Mouse (Mus musculus) heart, postnatal 0 days (tissue): ENCODE measurements around the gene Plcz1. TPM values are rescaled to one million over a fixed set of nuclear protein-coding genes. Genes with fewer than 3 reads are reported as not detected.

Experiments
- ATAC-seq: fragments of 200-750 bp; cut with Nextera tagmentation; 2 replicates; pipeline ENCODE4 v1.8.0; 2017; ENCODE audit warnings: low read depth, moderate number of reproducible peaks, moderate library complexity; ENCODE audit not compliant: insufficient read depth
- DNase-seq: peaks from one replicate; pipeline ENCODE4 v3.0.0-alpha.2; 2016; ENCODE audit warnings: low spot score
- H3K27ac ChIP-seq: fragments of 300-500 bp; sonication (generic); 2 replicates; pipeline ENCODE4 v1.5.1; 2014; ENCODE audit warnings: low read depth, mild to moderate bottlenecking
- H3K27me3 ChIP-seq: fragments of 300-500 bp; sonication (generic); 2 replicates; pipeline ENCODE4 v1.6.1; 2014; ENCODE audit warnings: low read length, mixed read lengths; ENCODE audit not compliant: control insufficient read depth, insufficient read depth
- H3K36me3 ChIP-seq: fragments of 300-500 bp; sonication (generic); replicated peaks from 2 replicates; pipeline ENCODE4 v1.6.1; 2014; ENCODE audit warnings: low read length, mixed read lengths; ENCODE audit not compliant: control insufficient read depth, insufficient read depth
- H3K4me1 ChIP-seq: fragments of 300-500 bp; sonication (generic); 2 replicates; pipeline ENCODE4 v1.6.1; 2014; ENCODE audit warnings: antibody characterized with exemption; ENCODE audit not compliant: control insufficient read depth, insufficient read depth
- H3K4me2 ChIP-seq: fragments of 300-500 bp; sonication (generic); 2 replicates; pipeline ENCODE4 v1.6.1; 2014; ENCODE audit warnings: low read depth, mild to moderate bottlenecking, low read length, moderate library complexity
- H3K4me3 ChIP-seq: fragments of 300-500 bp; sonication (generic); 2 replicates; pipeline ENCODE4 v1.5.1; 2014; ENCODE audit warnings: low read depth, low read length
- H3K9ac ChIP-seq: fragments of 300-500 bp; sonication (generic); replicated peaks from 2 replicates; pipeline ENCODE4 v1.6.1; 2014; ENCODE audit warnings: low read depth, low read length, mixed read lengths
- H3K9me3 ChIP-seq: fragments of 300-500 bp; sonication (generic); replicated peaks from 2 replicates; pipeline ENCODE4 v1.6.1; 2016; ENCODE audit warnings: low read length; ENCODE audit not compliant: control insufficient read depth
- CTCF ChIP-seq: IDR thresholded peaks from 2 replicates; pipeline ENCODE4 v1.5.1; 2016; ENCODE audit warnings: antibody characterized with exemption, control low read depth, low read depth
- EP300 ChIP-seq: IDR thresholded peaks from 2 replicates; pipeline ENCODE4 v1.6.1; 2016; ENCODE audit warnings: antibody characterized with exemption, low read depth
- WGBS: fragments of 180-500 bp; shearing (Covaris S2); extraction: QIAGEN DNeasy Blood & Tissue Kit; methylation state at CpG from one replicate; pipeline ENCODE4 v1.1.7; 2014; 5-methylcytosine and 5-hydroxymethylcytosine counted together
- polyA plus RNA-seq: library from polyadenylated mRNA; unstranded; fragments of >200 nt; fragmentation: Nextera tagmentation; extraction: Ambion mirVana; gene quantifications from 2 replicates; pipeline ENCODE4 v1.2.1, GENCODE M21; 2015
- total RNA-seq: library from RNA; depleted of rRNA; stranded (reverse); fragments of >200 nt; gene quantifications from 2 replicates; pipeline ENCODE4 v1.2.3, GENCODE M21; 2014; ENCODE audit warnings: low replicate concordance

Gene Plcz1
- total and polyA plus RNA-seq, 2 experiments from 2014 or later, result not detected

- ATAC-seq, result no peak
- no peak overlapping the region for H3K27ac ChIP-seq
Observed at GRCm38 (mm10) chr6:140051476-140051875, 10.2 kb upstream of the Plcz1 start.

GRCm38 (mm10) chr6:140040952-140041351 lies 305 bp downstream of the Plcz1 start, which contains the start of gene Capza3:
Gene Capza3 (plus strand): TSS chr6:140041252.
- no peak within 1 kb of the TSS for H3K4me3 ChIP-seq
- DNase-seq, result no peak
- H3K9me3 ChIP-seq, result no peaks in the 10 kb centered on the region
- no peaks in the 10 kb centered on the region for H3K27me3 ChIP-seq
- H3K9ac ChIP-seq, result no peak within 1 kb of the TSS
- WGBS, result 95% methylated on average over 7 of the region's 7 CpGs
- H3K4me1 ChIP-seq, result no peaks in the 10 kb centered on the region
- no peak for ATAC-seq
- TF ChIP-seq CTCF, result no peak
- no peak for TF ChIP-seq EP300
- no peak within 1 kb of the TSS for H3K27ac ChIP-seq
- H3K36me3 ChIP-seq, result no peaks in the 10 kb centered on the region
- H3K4me2 ChIP-seq, result no peak within 1 kb of the TSS

More at GRCm38 (mm10) chr6:140051476-140051875, 10.2 kb upstream of the Plcz1 start:
- WGBS, result 74% methylated on average over 5 of the region's 5 CpGs
- TF ChIP-seq CTCF, result no peak
- TF ChIP-seq EP300, result no peak
- Histone ChIP-seq H3K4me1 (no peaks in the 10 kb centered on the region), H3K4me2 (no peak overlapping the region), H3K36me3 (no peaks in the 10 kb centered on the region), H3K9me3 (no peaks in the 10 kb centered on the region), H3K9ac (no peak overlapping the region), H3K4me3 (no peak overlapping the region), H3K27me3 (no peaks in the 10 kb centered on the region)
- no peak for DNase-seq

GRCm38 (mm10) chr6:140024404-140024803 lies 16.9 kb downstream of the Plcz1 start:
- Histone ChIP-seq H3K4me1 (no peaks in the 10 kb centered on the region), H3K9me3 (no peaks in the 10 kb centered on the region), H3K27ac (no peak overlapping the region), H3K27me3 (no peaks in the 10 kb centered on the region), H3K4me3 (no peak overlapping the region), H3K4me2 (no peak overlapping the region), H3K36me3 (no peaks in the 10 kb centered on the region), H3K9ac (no peak overlapping the region)
- TF ChIP-seq CTCF, result no peak
- no peak for TF ChIP-seq EP300
- 76% methylated on average over 7 of the region's 7 CpGs for WGBS
- ATAC-seq (no peak), DNase-seq (no peak)

GRCm38 (mm10) chr6:140005181-140005580 lies 36.1 kb downstream of the Plcz1 start:
- no peak overlapping the region for H3K4me2 ChIP-seq
- H3K4me1 ChIP-seq, result no peaks in the 10 kb centered on the region
- H3K36me3 ChIP-seq, result no peaks in the 10 kb centered on the region
- no peak for DNase-seq
- ATAC-seq, result no peak
- no peak overlapping the region for H3K4me3 ChIP-seq
- no peaks in the 10 kb centered on the region for H3K27me3 ChIP-seq
- TF ChIP-seq CTCF, result no peak
- no peak for TF ChIP-seq EP300
- H3K9ac ChIP-seq, result no peak overlapping the region
- H3K9me3 ChIP-seq, result peaks cover 6% of the 10 kb centered on the region; the same call in 1 of the 2 replicates
- H3K27ac ChIP-seq, result no peak overlapping the region
- 62% methylated on average over 3 of the region's 3 CpGs for WGBS

DNA sequence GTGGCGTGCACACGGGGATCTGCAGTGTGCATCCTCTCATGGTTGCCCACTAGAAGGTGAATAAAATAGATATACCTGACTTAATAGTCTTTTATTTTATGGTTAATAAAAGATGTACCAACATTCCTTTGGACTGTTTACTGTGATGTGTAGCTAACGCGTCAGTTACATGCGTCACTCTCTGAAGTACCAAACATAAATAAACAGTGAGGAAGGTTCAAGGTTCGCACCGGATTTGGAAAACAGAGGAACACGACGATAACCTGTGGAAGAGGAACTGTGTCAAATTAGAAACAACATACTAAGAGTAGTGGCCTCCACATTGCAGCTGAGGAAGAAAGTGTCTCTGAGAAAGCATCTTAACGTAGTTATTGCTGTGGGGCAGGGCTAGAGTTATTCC lies 51.7 kb downstream of the Plcz1 start:
- no peaks in the 10 kb centered on the region for H3K36me3 ChIP-seq
- WGBS, result 78% methylated on average over 10 of the region's 10 CpGs
- ATAC-seq (no peak), DNase-seq (no peak)
- H3K4me2 ChIP-seq, result no peak overlapping the region
- H3K9ac ChIP-seq, result no peak overlapping the region
- no peak for TF ChIP-seq CTCF
- TF ChIP-seq EP300, result no peak
- H3K9me3 ChIP-seq, result no peaks in the 10 kb centered on the region
- no peaks in the 10 kb centered on the region for H3K27me3 ChIP-seq
- H3K27ac ChIP-seq, result no peak overlapping the region
- no peak overlapping the region for H3K4me3 ChIP-seq
- no peaks in the 10 kb centered on the region for H3K4me1 ChIP-seq

DNA sequence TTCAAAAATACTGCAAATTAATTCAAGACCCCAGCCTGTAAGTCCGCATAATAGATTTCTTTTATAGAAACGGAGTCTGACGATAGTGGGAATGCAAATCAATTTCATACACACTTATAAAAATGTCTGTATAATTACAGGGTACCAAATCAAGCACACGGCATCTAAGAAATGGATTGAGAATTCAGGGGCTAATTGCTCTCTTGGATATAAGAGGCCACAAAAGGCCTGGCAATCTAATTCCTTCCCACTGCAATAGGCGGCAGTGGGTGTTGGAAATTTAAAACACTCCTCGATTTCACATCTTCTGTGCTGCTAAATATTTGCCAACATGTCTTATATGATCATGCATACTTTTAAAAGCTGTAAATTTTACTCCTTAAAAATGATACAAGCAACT lies 52.2 kb downstream of the Plcz1 start:
- no peaks in the 10 kb centered on the region for H3K36me3 ChIP-seq
- ATAC-seq (no peak), DNase-seq (no peak)
- no peaks in the 10 kb centered on the region for H3K9me3 ChIP-seq
- H3K4me3 ChIP-seq, result no peak overlapping the region
- no peaks in the 10 kb centered on the region for H3K4me1 ChIP-seq
- WGBS, result 85% methylated on average over 6 of the region's 6 CpGs
- no peak overlapping the region for H3K9ac ChIP-seq
- no peak for TF ChIP-seq CTCF
- TF ChIP-seq EP300, result no peak
- no peak overlapping the region for H3K27ac ChIP-seq
- H3K27me3 ChIP-seq, result no peaks in the 10 kb centered on the region
- H3K4me2 ChIP-seq, result no peak overlapping the region
